Mouse (Mus musculus) lung, adult 2 months (tissue): ENCODE data around the gene Hist1h3a.

Experiments
- CTCF ChIP-seq: fragments of 200-500 bp; IDR thresholded peaks from 2 replicates; pipeline ENCODE4 v1.5.1; 2011; ENCODE audit warnings: mild to moderate bottlenecking, low read length, control low read depth; ENCODE audit not compliant: insufficient read depth
- POLR2A ChIP-seq: fragments of 200-500 bp; IDR thresholded peaks from 2 replicates; pipeline ENCODE4 v1.6.1; 2011; ENCODE audit warnings: low read depth, mild to moderate bottlenecking, control low read depth, low read length, borderline replicate concordance; ENCODE audit errors: extremely low read depth

GRCm38 (mm10) chr13:23764324-23765171, 2.4 kb upstream of the Hist1h3a start:
- TF ChIP-seq CTCF (no peak), POLR2A (no peak)
